Mouse (Mus musculus): ENCODE results near the gene Samm50. TPM values are rescaled to one million over a fixed set of nuclear protein-coding genes. Genes with fewer than 3 reads are reported as not detected.

Gene Samm50
- total RNA-seq, 2 experiments from 2014 or later, result 254 to 262 TPM

GRCm38 (mm10) chr15:84231721-84232561 lies 39.9 kb downstream of the Samm50 start, which contains the start of gene Parvb:
TSS of gene Parvb (plus strand) at chr15:84232043.
- peak; percentile 72 to 73 for DNase-seq
- intact Hi-C loops (cut with DNase I), result no loop called here

- intact Hi-C loops (cut with DNase I), result no loop called here
Measured at GRCm38 (mm10) chr15:84232609-84233008, 40.6 kb downstream of the Samm50 start.

DNA sequence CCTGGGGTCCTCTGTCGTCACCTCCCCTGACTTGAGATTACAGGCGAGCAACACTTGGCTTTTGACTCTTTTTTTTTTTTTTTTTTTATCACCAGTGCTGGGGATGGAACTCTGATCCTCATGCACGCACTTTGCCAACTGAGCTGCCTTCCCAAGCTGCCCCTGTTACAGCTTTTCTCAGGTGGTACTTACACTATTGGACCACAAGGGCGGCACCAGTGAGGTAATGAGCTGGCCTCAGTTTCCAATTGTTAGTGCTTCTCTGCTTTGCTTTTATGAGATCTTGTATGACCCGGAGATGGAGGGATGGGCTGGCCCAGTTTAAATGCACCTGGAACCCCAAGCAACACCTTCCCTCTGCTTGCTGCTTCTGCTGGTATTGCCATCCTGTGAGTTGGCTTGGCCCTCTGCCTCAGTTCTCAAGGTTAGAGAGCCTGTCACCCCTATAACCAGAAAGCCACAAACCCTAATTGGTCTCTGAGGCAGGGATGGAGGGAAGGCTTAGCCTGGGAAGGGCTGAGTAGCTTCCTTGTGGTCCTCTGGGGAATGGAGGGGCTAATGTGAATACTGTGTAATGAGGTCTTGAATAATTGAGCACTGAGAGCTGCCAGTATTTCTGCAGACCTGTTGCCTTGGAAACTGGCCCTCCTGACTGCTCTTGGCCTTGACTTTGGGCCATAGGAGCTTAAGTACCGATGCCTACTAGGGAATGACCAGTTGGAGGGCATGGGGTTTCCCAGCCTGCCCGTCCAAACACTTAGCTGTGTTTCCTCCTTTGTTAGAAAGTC lies 42.9 kb downstream of the Samm50 start:
- DNase-seq, result no peak
- intact Hi-C loops (cut with DNase I), result no loop called here

More at GRCm38 (mm10) chr15:84232609-84233008, 40.6 kb downstream of the Samm50 start:
- DNase-seq, result no peak

DNA sequence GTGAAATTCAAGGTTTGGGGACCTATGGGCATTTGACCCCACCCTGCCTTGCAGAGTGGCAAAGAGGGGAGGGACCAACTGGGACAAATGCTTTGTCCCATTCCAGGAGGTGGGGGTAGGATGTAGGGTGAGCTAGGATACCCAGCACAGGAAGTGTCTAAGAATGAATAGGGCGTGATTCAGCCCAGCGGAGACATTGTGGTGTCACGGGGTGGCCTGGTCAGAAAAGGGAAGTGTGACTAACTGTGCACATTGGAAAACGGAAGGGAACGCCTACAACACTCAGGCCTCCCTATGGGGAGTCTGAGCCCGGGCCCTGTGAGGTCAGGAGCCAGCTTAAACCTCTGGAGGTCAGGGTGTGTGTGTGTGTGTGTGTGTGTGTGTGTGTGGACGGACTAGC lies 43.6 kb downstream of the Samm50 start:
- peak; percentile 68 for DNase-seq
- intact Hi-C loops (cut with DNase I), result no loop called here

GRCm38 (mm10) chr15:84238552-84238951 lies 46.5 kb downstream of the Samm50 start:
- intact Hi-C loops (cut with DNase I), result no loop called here
- DNase-seq, result no peak

GRCm38 (mm10) chr15:84238991-84239401 lies 47.0 kb downstream of the Samm50 start:
- intact Hi-C loops (cut with DNase I), result no loop called here
- DNase-seq, result no peak

DNA sequence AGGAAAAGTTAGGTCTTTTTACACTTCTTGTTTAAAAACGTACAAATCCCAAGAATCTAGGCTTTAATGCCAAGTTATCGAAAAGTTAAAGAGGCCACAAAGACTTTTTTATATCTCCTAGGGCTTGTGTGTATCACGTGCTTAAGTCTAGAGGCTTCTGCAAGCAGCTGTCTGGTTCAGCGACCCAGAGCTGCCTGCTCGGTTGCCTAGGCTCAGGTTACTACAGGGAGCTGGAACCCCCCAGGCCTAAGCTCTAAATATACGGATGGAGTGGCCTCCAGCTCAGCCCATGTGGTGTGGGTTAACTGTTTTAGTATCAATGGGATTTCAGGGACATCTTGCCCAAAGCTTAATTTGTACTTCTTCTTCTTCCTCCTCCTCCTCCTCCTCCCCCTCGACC lies 49.5 kb downstream of the Samm50 start:
- DNase-seq, result no peak
- intact Hi-C loops (cut with DNase I), result no loop called here

GRCm38 (mm10) chr15:84245104-84245503 lies 53.1 kb downstream of the Samm50 start:
- intact Hi-C loops (cut with DNase I), result no loop called here
- peak; percentile 48 to 57 for DNase-seq

GRCm38 (mm10) chr15:84246195-84246594 lies 54.2 kb downstream of the Samm50 start:
- intact Hi-C loops (cut with DNase I), result no loop called here
- no peak for DNase-seq

GRCm38 (mm10) chr15:84247309-84247708 lies 55.3 kb downstream of the Samm50 start:
- no peak for DNase-seq
- intact Hi-C loops (cut with DNase I), result no loop called here

- DNase-seq, result peak; percentile 84 to 88
- intact Hi-C loops (cut with DNase I), result no loop called here
Measured at GRCm38 (mm10) chr15:84251227-84251626, 59.2 kb downstream of the Samm50 start.

DNA sequence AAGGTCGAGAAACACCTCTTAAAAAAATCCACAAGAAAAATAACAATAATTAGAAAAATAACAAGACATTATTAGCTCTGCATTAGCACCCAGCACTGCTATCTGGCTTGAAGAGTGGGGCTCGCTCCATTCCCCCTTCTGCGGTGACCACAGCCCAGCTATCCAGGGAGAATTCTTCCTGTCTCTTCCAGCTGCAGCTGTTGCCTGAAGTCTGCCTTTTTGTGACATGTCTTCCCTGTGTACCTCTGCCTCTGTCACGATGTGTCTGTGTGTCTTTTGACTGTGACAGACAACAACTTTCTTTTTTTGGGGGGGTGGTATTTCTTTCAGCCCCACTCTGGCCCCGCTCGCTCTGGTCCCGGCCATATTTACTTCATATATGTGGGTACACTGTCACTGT lies 60.6 kb downstream of the Samm50 start:
- intact Hi-C loops (cut with DNase I), result no loop called here
- no peak for DNase-seq

DNA sequence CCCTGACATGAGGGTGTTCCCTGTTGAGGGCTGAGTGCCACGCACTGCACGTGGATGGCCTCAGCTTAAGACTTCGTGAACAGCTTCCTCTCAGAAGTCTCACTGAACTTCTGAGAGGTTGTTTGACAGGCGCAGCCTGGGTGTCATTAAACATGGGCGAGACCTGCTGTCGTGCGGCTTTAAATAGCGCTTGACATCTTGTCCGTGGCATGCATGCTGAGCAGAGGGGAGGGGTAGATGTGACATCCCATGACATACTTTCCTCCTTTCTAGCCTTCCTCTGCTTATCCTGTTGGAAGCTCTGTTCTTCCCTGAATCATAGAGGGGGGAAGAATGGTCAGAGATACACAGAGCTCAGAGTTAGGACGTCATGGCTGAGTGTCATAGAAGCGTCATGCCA lies 61.7 kb downstream of the Samm50 start:
- intact Hi-C loops (cut with DNase I), result no loop called here
- DNase-seq, result peak; percentile 76 to 81

- DNase-seq, result no peak
- intact Hi-C loops (cut with DNase I), result no loop called here
Measured at GRCm38 (mm10) chr15:84254387-84254786, 62.3 kb downstream of the Samm50 start.

GRCm38 (mm10) chr15:84256254-84256850 lies 64.3 kb downstream of the Samm50 start:
- no peak for DNase-seq
- intact Hi-C loops (cut with DNase I), result no loop called here

DNA sequence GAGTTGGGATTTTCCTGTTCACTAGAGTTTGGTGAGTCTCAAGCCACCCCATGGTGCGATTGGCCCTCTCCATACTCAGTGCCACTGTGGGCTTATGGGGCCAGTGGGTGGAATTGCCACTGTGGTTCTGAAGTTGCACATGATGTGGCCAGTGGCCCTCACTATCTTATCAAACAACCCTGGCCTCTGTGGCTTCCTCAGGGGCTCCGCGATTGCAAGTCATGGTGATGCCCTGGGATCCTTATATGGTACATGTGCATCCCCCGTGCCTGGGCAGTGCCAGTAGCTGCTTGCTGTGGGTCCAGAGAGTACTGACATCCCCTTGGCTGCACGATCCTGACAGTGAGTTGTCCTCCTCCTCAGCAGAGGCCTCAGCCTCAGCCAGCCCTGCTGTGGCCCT lies 64.8 kb downstream of the Samm50 start:
- no peak for DNase-seq
- intact Hi-C loops (cut with DNase I), result no loop called here

DNA sequence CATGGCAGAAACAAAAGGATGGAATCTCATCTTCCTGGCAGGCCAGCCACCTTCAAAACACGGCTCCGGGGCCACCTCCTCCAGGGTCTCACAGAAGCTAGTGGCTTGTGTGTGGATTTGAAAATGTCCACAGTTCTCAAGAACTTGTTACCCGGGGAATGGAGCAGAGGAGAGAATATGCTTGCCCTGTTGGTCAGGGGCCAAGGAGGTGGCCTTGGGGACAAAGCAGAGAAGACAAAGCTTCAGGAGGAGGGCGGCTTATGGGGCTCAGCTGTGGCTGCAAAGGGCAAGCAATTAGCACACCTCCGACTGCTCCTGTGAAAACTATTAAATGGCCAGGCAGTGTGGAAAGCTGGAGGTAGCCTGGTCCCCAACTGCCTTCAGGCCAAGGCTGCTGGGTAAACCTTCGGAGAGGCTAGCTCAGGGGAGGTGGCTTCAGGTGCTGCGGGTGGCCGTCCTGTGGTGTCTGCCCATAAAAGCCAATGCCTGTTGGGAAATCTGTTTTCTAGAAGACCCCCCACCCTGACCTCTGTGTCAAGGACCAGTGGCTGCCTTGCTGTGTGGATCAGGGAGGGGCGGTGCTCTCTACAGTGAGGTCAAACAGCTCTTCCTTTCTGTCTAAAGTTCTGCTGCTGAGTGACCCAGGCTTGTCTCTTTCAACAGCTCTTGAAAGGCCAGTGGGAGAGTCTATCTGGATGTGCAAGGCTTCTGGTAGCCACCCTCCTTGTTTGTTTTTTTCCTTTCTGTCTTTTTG lies 66.7 kb downstream of the Samm50 start:
- intact Hi-C loops (cut with DNase I), result no loop called here
- no peak for DNase-seq

DNA sequence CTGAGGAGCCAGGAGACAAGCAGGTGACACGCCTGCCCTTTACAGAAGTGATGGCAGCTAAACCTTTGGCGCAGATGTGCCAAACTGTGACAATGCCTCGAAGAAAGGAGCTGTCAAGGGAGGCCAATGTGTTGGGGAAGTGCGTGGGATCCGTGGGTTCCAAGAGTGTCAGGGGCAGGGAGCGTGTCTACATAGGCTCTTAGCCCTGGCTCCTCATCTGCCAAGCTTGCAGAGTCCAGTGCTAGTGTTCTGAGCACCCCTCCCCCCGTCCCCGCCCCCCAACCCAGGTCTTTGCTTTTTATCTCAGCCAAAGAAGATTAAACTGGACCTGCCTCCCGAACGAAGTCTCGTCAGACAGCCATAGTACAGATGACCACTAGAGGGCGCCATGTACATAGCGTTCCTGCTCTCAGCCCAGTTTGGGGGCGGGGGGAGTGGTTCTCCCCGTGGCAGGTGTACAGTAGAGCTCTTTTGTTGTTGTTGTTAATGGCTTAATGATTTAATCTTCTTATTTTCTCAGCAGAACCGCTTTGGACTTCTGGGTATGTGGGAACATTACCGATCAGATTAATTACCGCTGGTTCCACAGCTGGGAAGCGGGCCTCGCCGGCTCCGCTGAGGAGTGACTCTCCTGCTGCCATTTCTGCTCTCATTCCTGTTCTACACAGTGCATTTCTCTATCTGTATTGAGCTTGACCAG lies 68.2 kb downstream of the Samm50 start:
- intact Hi-C loops (cut with DNase I), result loop anchor here (2.0 kb wide), 1 partner anchor 355 kb away; no protein-coding TSS in a partner anchor
- DNase-seq, result peak; percentile 73 to 85

- no peak for DNase-seq
- intact Hi-C loops (cut with DNase I), result no loop called here
Measured at GRCm38 (mm10) chr15:84262630-84263029, 70.6 kb downstream of the Samm50 start.

- intact Hi-C loops (cut with DNase I), result no loop called here
- no peak for DNase-seq
Measured at GRCm38 (mm10) chr15:84263573-84263972, 71.5 kb downstream of the Samm50 start.

Data from heart, postnatal 10 days (tissue).